Mouse (Mus musculus) thymus, adult 2 months (tissue): ENCODE data around the gene Enho.

ENCODE experiments used
- CTCF ChIP-seq: fragments of 200-500 bp; IDR thresholded peaks from 2 replicates; pipeline ENCODE4 v1.5.1; 2012; ENCODE audit warnings: mild to moderate bottlenecking, control low read depth, low read length, moderate library complexity, borderline replicate concordance; ENCODE audit not compliant: control insufficient read depth, poor library complexity, insufficient read depth; ENCODE audit errors: extremely low read depth
- POLR2A ChIP-seq: fragments of 200-500 bp; IDR thresholded peaks from 2 replicates; pipeline ENCODE4 v1.6.1; 2012; ENCODE audit warnings: mild to moderate bottlenecking, low read length, control low read depth, moderate library complexity; ENCODE audit not compliant: control insufficient read depth, poor library complexity, insufficient read depth; ENCODE audit errors: extremely low read depth

GRCm38 (mm10) chr4:41678863-41679262 is 38.7 kb upstream of the Enho start:
- no peak for TF ChIP-seq CTCF
- no peak for TF ChIP-seq POLR2A
